Mouse (Mus musculus): ENCODE measurements at regions not wholly inside any gene's neighbourhood (a gene's known extent, or its start where the extent isn't known, plus 50 kb on each side); places are given as distances from the start of the nearest gene placed in this dataset.

DNA sequence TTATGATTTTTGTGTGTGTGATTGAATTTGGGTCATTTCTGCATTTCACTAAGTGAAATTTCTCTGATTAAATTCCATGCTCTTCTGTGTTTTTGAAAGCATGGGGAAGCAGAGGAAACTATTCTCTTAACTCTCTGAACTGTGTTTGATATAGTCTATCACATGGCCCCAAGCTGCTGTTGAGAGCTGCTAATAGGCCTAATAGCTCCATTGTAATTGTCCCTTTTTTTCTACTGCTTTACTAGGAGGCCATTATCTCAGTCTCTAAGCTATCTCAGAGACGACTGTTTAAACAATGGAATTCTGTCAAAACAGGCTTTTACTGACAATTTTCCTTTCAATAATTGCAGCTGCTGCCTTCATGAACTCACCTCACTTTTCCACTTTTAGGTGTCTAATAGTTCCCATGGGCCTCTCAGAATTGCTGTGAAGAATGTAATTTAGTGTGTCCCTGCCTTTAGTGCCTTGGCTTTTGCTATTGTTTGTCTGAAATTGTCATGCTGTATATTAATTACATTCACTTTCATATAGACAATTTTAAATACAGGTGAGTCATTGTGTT lies 721.5 kb upstream of the Kcnd2 start:
- no peak for DNase-seq

- peak; percentile 8 for DNase-seq
Measured at GRCm38 (mm10) chr6:20502338-20503079, 712.8 kb upstream of the Kcnd2 start.

All from layer of hippocampus, adult 9-11 months (tissue).